Mouse (Mus musculus) T-helper 2 cell (primary cell): ENCODE measurements at regions not wholly inside any gene's neighbourhood (a gene's known extent, or its start where the extent isn't known, plus 50 kb on each side); places are given as distances from the start of the nearest gene placed in this dataset.

Experiments used
- in situ Hi-C: fragments of 300-600 bp; cut with MboI, MseI; formaldehyde crosslinking; loops from one replicate; pipeline ENCODE4 v1.15.1; 2025; ENCODE audit warnings: high pct_unique_total_duplicates

DNA sequence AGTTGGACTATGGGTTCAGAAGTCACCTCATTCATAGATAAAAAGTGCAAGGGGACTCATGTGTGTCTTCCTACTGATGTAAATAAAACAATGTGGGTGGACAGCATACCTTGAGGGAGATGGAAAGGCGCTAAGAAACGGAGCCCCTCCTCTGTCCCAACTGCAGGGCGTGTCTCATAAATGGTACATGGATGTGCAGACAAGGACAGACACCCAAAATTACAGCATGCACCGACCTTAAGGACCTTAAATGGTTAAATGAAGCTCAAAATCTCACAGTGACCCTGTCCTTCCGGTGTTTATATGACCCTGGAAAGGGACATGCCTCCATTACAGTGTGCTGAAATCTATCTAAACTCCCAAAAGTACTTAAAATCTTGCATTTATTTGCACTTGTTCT lies 106.5 kb upstream of the Sgk1 start:
- in situ Hi-C loops: no loop called here

DNA sequence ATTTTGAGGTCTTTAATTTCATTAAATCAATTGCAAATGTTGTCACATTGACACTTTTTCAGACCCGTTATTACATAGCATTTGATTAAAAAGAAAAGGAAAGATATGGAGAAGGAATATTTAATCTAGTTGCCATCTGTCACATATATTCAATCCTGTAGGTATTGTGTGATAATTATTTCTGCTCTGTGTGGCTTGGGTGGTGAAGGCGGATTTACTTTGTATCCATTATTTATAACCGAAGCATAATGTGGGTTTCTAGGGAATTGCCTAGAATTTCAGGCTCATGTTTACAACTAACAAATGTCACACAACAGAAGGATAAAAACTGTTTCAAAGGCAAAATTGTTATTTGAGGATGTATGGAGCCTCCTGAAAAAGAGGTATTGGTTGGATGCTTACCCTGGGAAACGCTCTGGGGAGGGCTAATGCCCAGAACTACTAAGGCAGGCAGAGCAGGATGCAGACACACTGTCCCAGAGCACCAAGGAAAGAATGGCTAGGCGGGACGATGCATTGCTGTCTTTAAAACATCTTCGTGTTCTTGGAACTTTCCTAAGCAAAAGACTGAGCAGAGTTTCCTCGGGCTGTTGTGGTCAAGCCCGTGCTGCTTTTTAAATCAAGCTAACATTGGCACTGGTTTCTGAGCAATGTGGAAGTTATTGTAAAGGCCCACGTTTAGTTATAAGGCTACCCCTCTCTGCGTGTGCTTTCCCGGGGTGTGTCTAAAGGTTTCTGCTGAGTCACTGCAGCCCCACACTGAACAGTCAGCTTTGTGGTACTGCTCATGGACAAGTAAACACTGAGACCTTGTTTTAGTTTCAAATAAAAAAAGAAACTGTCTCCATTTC lies 105.8 kb upstream of the Sgk1 start:
- in situ Hi-C loops: no loop called here

DNA sequence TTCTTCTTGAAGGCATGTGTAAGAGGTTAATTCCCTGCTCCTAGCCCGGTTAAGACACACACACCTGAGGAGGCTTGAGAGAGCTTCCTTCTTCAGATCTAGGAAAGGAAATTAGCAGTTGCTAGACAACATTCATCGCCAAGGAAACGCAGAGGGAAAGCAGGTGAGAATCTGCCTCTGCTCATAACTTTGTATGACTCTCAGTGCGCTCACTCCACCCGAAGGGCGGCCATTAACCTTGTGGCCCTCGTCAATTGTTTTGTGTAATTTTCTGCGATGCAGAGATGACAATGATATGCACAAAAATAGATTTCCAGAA lies 105.3 kb upstream of the Sgk1 start:
- in situ Hi-C loops: no loop called here

- in situ Hi-C loops: no loop called here
Observed at GRCm38 (mm10) chr10:21777103-21777502, 104.9 kb upstream of the Sgk1 start.

- in situ Hi-C loops: no loop called here
Observed at GRCm38 (mm10) chr10:21783478-21783877, 98.5 kb upstream of the Sgk1 start.

DNA sequence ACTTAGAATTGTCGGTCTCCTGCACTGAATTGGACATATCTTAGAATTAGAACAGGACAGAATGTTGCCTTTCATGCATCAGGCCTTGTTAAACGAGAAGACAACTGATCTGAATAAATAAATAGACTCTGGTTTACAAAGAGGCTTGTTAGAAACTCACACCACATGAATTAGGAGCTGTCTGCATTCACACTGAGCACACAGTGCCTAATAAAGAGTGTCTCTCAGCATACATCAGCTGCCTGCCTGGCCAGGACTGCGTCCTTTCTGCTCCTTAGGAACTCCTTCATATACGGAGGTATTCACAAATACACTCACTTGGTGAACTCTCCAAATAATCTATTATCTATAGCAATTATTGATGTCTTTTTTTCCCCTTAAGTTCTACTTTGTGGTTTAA lies 96.9 kb upstream of the Sgk1 start:
- in situ Hi-C loops: no loop called here

DNA sequence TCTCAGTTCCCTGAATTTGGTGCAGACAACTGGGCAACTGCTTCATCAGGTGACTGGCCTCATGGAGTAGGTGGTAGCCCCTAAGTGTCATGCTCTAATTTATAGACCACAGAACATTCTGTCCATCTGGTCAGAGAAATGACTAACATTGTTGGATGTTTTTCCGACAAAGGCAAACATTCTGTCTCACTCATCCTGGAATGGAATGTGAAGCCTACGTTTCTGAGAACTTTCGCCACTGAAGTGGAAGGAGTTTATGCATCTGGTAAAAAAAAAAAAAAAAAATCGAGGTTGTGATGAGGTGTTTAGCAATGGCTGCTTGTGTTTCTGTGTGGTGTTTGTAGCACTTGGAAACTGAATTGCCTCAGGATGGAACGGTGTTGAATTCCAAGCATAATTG lies 96.2 kb upstream of the Sgk1 start:
- in situ Hi-C loops: no loop called here

GRCm38 (mm10) chr10:21789847-21790530 lies 92.0 kb upstream of the Sgk1 start:
- in situ Hi-C loops: no loop called here

DNA sequence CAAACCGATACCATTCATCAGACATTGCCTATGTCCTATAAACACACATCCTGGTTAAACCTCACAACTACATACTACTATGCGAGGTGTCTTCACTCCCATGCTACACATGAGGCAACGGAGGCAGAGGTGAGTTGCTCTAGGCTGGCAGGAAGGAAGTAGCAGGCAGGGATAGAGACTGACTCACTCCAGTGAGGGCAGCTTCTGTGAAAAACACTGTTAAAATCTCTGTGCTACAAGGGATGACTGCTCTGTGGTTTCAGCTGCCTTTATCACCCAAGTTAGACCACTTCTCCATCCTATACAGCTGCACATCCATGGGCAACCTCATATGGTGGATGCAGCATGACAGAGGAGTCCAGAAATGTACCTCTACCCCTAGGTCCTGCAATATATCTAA lies 91.0 kb upstream of the Sgk1 start:
- in situ Hi-C loops: no loop called here

DNA sequence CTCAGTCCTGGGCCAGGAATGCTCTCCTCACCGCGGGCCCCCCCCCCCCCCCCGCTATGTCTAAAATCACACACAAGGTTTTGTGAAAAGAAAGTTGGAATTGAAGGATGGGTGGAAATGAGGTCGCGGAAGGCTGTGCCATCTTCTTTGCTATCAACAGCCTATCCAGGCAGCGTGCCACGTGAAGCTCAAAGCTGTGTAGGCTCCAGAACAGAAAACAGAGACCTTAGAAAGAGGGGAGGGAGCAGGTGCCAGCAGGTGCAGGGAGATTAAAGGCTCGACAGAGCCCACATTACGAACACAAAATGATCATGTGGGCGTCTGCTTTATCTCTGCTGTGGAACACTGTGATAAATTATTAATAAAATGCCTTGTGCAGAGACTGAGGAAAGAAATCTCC lies 89.6 kb upstream of the Sgk1 start:
- in situ Hi-C loops: no loop called here

DNA sequence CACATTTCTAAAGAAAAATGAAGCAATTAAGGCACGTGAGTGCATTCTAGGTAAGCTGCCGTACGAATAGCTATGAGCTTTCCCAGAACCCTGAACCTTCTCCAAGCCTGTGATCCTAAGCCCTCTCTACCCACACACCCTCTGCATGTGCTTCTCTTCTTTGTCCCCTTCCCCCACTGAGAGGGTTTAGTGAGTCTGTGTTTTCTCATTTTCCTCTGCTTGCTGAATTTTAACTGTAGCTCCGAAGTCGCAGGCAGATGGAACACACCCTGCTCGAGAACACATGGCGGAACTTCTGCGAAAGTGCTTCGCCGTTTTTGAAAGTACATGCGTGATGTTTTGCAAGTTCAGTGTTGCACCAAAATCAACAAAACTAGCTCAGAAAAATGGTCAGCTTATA lies 88.3 kb upstream of the Sgk1 start:
- in situ Hi-C loops: no loop called here

GRCm38 (mm10) chr10:21796386-21796785 lies 85.6 kb upstream of the Sgk1 start:
- in situ Hi-C loops: no loop called here

DNA sequence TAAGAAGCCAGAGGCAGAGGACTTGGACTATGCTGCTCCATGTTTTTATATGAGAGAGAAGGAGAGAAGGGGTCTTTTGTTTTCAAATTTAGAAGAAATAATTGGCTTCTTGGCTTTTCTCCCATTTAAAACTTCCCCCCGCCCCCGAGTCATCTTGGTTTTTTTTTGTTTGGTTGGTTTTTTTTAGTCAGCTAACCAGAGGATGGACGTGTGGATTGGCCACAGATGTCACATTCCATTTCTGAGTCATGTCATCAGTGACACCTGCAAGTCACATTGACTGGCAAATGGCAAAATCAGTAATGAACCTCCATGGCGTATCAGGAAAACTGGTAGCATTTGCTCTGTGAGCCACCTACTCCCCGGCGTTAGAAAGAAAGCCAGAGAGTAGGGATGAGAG lies 83.9 kb upstream of the Sgk1 start:
- in situ Hi-C loops: no loop called here

- in situ Hi-C loops: no loop called here
Observed at GRCm38 (mm10) chr10:21801556-21801955, 80.4 kb upstream of the Sgk1 start.

GRCm38 (mm10) chr10:21803184-21803583 lies 78.8 kb upstream of the Sgk1 start:
- in situ Hi-C loops: no loop called here

DNA sequence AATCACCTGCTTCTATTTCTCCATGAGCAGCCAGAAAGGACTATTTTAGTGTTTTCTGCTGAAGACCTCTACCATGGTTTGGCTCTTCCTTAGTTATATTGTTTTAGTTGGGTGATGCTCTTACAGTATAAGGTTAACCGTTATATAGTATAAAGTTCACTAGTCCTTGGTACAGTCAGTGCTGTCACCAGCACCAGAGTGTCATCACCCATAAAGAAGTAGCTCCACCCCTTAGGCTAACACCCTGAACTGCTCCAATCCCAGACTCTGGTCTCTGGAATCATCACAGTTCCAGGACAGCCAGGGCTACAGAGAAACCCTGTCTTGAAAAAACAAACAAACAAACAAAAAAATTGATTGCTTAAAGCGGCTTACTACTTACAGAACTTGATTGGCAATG lies 77.2 kb upstream of the Sgk1 start:
- in situ Hi-C loops: no loop called here

DNA sequence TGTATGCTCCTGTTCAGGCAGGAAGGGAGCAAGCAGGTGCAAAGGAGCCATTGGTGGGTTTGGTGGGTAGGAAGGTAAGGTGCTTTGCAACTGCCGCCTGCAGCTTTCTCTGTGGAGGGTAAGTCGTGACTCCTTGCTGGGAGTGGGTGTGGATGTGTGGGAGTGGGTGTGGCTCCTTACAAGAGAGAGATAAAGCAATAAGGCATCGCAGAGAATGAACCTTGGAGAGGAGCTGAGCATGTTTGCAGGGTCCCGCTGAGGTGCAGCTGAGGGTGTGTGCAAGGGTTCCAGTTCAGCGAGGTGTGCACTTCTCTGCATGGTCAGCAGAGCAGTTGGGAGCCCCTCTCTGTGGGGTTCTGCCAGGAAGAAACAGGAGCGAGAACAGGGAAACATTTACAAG lies 76.4 kb upstream of the Sgk1 start:
- in situ Hi-C loops: no loop called here

DNA sequence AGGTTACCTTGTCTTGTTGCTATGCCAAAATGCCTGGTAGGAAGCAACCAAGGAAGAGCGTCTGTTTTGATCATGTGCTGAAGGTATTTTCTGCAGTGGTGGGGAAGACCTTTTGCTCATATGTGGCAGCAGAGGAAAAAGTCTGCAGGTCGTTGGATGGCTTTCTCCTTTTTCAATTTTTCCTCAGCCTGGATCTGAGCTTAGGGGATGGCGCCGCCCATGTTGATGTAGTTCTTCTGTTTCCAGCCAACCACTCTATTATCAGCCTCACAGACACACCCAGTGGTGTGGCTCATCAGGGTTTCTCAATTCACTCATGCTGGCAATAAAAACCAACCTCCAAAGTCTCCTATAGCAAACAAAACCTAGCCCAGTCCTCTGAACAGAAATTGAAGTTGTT lies 75.3 kb upstream of the Sgk1 start:
- in situ Hi-C loops: no loop called here

- in situ Hi-C loops: loop anchor here (10.0 kb wide), 1 partner anchor 925 kb away; no protein-coding TSS in a partner anchor
Observed at GRCm38 (mm10) chr10:21819686-21820085, 62.3 kb upstream of the Sgk1 start.

DNA sequence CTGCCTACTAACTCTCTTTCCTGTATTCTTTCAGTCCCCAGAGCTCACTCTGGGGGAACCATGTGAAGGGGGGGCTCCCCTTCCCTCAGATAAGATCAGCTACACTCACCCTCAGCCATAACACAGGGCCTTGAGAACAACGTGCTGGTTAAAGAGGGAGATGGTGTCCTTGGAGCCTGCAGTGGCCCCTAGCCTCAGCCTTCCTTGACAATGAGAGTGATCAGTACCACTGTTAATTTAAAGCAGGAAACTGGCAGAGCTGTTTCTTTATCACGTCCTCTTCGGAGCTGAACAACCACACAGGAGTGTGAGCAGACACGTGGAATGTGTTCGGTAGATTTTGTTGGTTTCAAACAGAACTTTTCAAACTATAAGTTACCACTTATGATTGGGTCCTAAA lies 60.6 kb upstream of the Sgk1 start:
- in situ Hi-C loops: no loop called here

DNA sequence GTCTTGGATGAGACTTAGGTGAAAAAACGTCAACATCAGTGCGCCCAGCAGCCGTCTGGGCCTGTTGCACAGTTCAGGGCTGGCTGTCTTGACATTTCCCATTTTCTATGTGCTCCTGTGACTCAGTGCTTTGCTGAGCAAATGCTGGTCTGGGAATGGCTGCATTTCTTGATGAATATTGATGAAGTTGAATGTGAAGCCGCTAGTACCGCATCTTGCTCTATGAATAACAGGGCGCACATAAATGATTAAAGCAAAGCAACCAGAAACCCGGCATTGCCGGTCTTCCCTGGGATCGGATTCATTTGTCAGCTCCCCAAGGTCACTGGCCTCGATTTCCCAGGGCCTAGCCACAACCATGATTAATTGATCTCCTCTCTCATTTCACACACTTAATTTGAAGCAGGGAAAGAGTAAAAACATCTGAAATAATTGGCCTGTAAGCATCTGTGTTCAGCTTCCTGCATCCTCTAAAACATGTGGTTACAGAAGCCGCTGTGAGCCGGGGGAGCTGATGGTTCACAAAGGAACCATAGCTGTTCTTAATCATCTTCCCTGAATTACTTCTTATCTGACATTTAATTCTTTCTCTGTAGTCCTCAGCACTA lies 57.5 kb upstream of the Sgk1 start:
- in situ Hi-C loops: no loop called here

- in situ Hi-C loops: no loop called here
Observed at GRCm38 (mm10) chr10:21826793-21827504, 55.0 kb upstream of the Sgk1 start.

DNA sequence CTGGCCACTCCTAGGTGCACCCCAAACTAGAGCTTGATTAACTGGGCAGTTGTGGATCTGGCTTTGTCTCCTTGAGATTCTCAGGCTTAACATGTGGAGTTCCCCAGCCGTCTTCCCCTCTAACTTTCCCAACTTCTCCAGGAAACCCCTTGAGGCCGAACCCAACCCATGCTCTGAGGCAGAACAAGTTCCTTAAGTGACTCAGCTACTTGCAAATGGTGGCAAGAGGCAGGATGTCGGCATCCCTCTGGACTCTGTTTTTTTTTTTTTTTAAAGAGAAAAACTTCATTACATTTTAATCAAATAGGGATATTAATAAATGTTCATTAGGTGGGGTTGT lies 54.5 kb upstream of the Sgk1 start:
- in situ Hi-C loops: no loop called here
